Mouse (Mus musculus) stomach, postnatal 0 days (tissue): Measurements from ENCODE around the gene Dctd. TPM values are rescaled to one million over a fixed set of nuclear protein-coding genes. Genes with fewer than 3 reads are reported as not detected.
A peak's percentile ranks its signal among the peaks of the same experiment; 100 is the strongest.

Source experiments
- ATAC-seq: fragments of 200-750 bp; cut with Nextera tagmentation; 2 replicates; pipeline ENCODE4 v1.8.0; 2017; ENCODE audit not compliant: low FRiP score, low TSS enrichment
- DNase-seq: peaks from one replicate; pipeline ENCODE4 v3.0.0-alpha.2; 2016; ENCODE audit warnings: low spot score
- H3K27ac ChIP-seq: fragments of 300-500 bp; sonication (generic); replicated peaks from 2 replicates; pipeline ENCODE4 v1.5.1; 2014; ENCODE audit warnings: mild to moderate bottlenecking, control low read depth
- H3K27me3 ChIP-seq: fragments of 300-500 bp; sonication (generic); 2 replicates; pipeline ENCODE4 v1.6.1; 2014; ENCODE audit warnings: low read length; ENCODE audit not compliant: control insufficient read depth, insufficient read depth
- H3K36me3 ChIP-seq: fragments of 300-500 bp; sonication (generic); 2 replicates; pipeline ENCODE4 v1.6.1; 2014; ENCODE audit warnings: low read length, mixed read lengths; ENCODE audit not compliant: control insufficient read depth, insufficient read depth
- H3K4me1 ChIP-seq: fragments of 300-500 bp; sonication (generic); replicated peaks from 2 replicates; pipeline ENCODE4 v1.6.1; 2014; ENCODE audit warnings: antibody characterized with exemption; ENCODE audit not compliant: control insufficient read depth, insufficient read depth
- H3K4me2 ChIP-seq: fragments of 300-500 bp; sonication (generic); replicated peaks from 2 replicates; pipeline ENCODE4 v1.6.1; 2014; ENCODE audit warnings: low read depth, mild to moderate bottlenecking, control low read depth, moderate library complexity
- H3K4me3 ChIP-seq: fragments of 300-500 bp; sonication (generic); 2 replicates; pipeline ENCODE4 v1.5.1; 2014; ENCODE audit warnings: low read depth, low read length, control low read depth
- H3K9ac ChIP-seq: fragments of 300-500 bp; sonication (generic); 2 replicates; pipeline ENCODE4 v1.6.1; 2014; ENCODE audit warnings: mild to moderate bottlenecking, low read length, control low read depth, mixed read lengths
- H3K9me3 ChIP-seq: fragments of 300-500 bp; sonication (generic); 2 replicates; pipeline ENCODE4 v1.6.1; 2016; ENCODE audit warnings: low read length; ENCODE audit not compliant: control insufficient read depth
- CTCF ChIP-seq: IDR thresholded peaks from 2 replicates; pipeline ENCODE4 v1.5.1; 2016; ENCODE audit warnings: antibody characterized with exemption, low read depth, mild to moderate bottlenecking, moderate library complexity
- EP300 ChIP-seq: optimal IDR thresholded peaks from 2 replicates; pipeline ENCODE3; 2016; ENCODE audit warnings: antibody characterized with exemption
- WGBS: fragments of 180-500 bp; shearing (Covaris S2); extraction: QIAGEN DNeasy Blood & Tissue Kit; methylation state at CpG from one replicate; pipeline ENCODE4 v1.1.7; 2014; 5-methylcytosine and 5-hydroxymethylcytosine counted together
- polyA plus RNA-seq: library from polyadenylated mRNA; unstranded; fragments of >200 nt; fragmentation: Nextera tagmentation; extraction: Ambion mirVana; gene quantifications from 2 replicates; pipeline ENCODE4 v1.2.1, GENCODE M21; 2015

Gene Dctd
- polyA plus RNA-seq, 1 experiment from 2014 or later = 8.4 TPM

DNA sequence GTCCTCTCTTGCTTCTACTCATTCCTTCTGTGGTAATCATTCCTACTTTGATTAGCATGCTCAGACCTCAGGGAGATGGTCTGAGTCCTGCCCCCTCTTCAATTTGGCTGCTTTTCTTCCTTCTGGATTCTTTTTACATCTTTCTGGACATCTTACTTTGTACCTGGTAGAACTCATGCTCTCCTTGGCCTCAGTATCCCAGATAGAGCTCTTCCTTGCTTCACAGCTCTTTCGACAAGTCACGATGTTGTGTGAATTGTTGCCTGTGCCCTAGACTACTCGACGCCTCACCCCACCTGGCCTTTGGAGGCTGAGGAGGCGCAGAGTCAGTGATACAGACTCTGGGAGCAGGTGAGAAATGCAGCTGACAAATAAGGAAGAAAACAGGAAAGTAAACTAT, 3.5 kb upstream of the Dctd start:
- WGBS = 88% methylated on average over 5 of the region's 5 CpGs
- TF ChIP-seq CTCF (no peak), EP300 (no peak)
- Histone ChIP-seq H3K9ac (no peak overlapping the region), H3K27ac (no peak overlapping the region), H3K27me3 (no peaks in the 10 kb centered on the region), H3K4me1 (no peaks in the 10 kb centered on the region; the same call in 1 of the 2 replicates), H3K4me3 (no peak overlapping the region), H3K36me3 (no peaks in the 10 kb centered on the region), H3K4me2 (no peak overlapping the region), H3K9me3 (no peaks in the 10 kb centered on the region)
- no peak for DNase-seq
- ATAC-seq = no peak

DNA sequence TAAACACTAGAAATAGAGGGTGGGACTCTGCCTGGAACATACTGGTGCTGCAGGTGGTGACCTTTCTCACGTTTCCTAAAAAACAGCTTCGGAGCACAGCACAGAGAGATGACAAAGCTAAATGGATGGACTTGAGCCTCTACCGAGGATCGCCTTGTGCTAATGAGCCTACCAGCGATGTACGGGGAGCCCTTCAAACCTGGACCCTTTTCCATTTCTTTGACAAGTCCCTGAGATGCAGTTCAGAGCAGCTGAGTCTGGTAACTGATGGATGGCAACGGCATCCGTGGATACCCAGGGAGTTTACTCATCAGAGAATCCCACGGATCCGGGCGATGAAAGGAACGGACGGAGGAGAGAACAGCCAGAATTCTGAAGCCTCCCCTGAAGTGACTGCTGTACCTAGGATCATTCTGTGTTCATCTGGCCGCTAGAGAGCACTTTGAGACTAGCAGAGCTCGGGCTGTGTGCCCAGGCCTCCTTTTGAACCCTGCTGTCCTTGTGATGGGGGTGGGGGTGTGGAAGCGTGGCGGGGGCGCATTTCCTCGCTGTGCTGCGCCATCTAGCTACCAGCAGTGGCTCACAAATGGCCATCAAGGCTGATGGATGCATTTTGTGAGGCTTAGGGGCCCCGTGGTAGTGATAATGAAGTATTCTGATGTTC, 1.6 kb upstream of the Dctd start:
- DNase-seq = peak; percentile 54
- ATAC-seq = 0 out of 2 replicates have a peak, but pooled peaks have one; percentile 32
- Histone ChIP-seq H3K4me3 (peak overlapping the region; percentile 30; the same call in 1 of the 2 replicates), H3K27me3 (no peaks in the 10 kb centered on the region), H3K4me1 (no peaks in the 10 kb centered on the region; the same call in 1 of the 2 replicates), H3K27ac (no peak overlapping the region), H3K9ac (no peak overlapping the region; the same call in 1 of the 2 replicates), H3K36me3 (no peaks in the 10 kb centered on the region), H3K9me3 (no peaks in the 10 kb centered on the region), H3K4me2 (peak overlapping the region; percentile 58)
- peak; percentile 77 for TF ChIP-seq CTCF
- TF ChIP-seq EP300 = no peak
- WGBS = 7% methylated on average over 21 of the region's 21 CpGs

DNA sequence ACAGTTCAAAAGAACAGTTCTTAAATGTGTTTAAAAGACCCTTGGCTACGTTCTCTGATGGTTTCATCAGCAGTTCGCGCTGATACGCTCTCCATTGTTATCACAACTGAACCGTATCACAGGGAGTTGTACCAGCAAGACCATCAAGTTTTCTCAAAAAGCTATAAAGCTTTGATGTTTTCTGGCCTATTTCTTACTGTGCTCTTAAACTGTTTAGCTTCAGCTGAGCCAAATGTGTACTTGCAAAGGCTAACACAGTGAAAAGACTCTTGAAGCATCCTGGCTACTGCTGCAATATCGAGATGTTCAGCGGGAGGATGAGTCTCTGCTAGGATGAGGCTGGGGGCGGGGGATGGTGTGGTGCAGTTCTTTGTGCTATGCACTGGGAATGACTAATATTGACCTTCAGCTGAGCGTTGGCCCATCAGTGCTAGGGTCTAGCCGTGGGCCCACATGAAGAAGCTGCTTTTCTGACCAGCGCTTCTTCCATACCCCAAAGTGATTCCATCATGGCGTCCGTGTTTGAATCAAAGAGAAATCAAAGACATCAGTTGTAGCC, 732 bp upstream of the Dctd start:
- H3K4me3 ChIP-seq = no peak overlapping the region
- 73% methylated on average over 13 of the region's 13 CpGs for WGBS
- H3K9me3 ChIP-seq = no peaks in the 10 kb centered on the region
- peak overlapping the region; percentile 58 for H3K4me2 ChIP-seq
- no peaks in the 10 kb centered on the region; the same call in 1 of the 2 replicates for H3K4me1 ChIP-seq
- H3K27ac ChIP-seq = no peak overlapping the region
- DNase-seq (no peak), ATAC-seq (no peak)
- H3K9ac ChIP-seq = no peak overlapping the region
- no peaks in the 10 kb centered on the region for H3K36me3 ChIP-seq
- no peak for TF ChIP-seq CTCF
- TF ChIP-seq EP300 = no peak
- no peaks in the 10 kb centered on the region for H3K27me3 ChIP-seq

DNA sequence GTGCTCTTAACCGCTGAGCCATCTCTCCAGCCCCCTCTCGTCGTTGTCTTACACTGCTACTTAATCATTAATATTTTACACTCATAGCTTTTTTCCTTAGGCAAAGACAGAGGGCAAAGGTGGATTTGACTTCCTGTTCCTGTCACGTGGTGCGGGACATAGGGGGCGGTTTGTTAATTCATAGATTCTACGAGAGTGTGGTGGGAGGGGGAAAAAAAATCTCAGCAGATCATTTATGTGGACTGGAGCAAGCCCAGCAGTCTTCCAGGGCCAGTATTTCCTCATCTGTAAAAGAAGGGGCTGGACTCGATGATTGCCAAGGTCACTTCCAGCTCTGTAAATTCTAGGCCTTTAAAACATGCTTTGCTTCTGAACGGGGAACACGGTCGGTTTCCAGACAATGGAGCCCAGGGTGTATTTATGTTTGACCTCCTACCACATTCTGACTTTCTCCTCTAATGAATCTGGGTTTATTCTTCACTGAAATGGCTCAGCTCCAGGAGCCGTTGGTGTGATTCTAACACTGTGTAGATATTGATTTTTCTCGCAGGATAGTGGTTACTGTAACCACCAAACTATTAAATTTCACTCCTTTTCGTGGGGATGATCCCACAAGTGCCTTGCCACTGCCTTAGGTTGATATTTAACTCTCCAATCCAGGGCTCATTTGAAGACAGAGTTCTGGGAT, 1.4 kb downstream of the Dctd start:
- H3K36me3 ChIP-seq = no peaks in the 10 kb centered on the region
- TF ChIP-seq CTCF = no peak
- no peak for TF ChIP-seq EP300
- H3K27ac ChIP-seq = no peak overlapping the region
- H3K4me2 ChIP-seq = no peak overlapping the region
- no peaks in the 10 kb centered on the region; the same call in 1 of the 2 replicates for H3K4me1 ChIP-seq
- H3K9ac ChIP-seq = no peak overlapping the region
- no peaks in the 10 kb centered on the region for H3K9me3 ChIP-seq
- H3K27me3 ChIP-seq = no peaks in the 10 kb centered on the region
- DNase-seq (no peak), ATAC-seq (no peak)
- WGBS = 48% methylated on average over 14 of the region's 14 CpGs
- H3K4me3 ChIP-seq = no peak overlapping the region

DNA sequence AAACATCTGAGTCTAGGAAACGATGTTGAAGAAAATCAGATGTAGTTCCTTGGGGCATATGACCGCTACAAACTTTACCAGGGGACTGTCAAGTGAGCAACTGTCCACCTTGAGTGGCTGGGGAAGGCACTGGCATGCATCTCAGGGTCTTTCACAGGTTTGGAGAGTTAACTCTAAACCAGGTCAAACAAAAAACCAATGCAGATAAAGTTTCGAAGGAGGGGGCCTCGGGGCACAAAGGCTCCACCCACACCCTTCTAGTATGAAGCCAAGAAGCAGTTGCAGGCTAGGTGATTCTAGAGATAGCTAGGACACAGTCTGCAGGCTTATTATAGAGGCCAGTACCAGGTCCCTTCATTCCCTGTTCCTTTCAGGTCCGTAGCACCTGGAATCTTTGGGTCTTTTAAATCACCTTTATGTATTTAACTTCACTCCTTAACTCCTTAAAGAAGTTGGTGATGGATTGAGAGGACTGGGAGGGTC, 10.5 kb downstream of the Dctd start:
- peak overlapping the region; percentile 77 for H3K4me2 ChIP-seq
- DNase-seq (no peak), ATAC-seq (peak; percentile 32; the same call in 1 of the 2 replicates)
- H3K27ac ChIP-seq = no peak overlapping the region
- no peak for TF ChIP-seq CTCF
- TF ChIP-seq EP300 = no peak
- H3K27me3 ChIP-seq = no peaks in the 10 kb centered on the region
- no peaks in the 10 kb centered on the region for H3K36me3 ChIP-seq
- peak overlapping the region; percentile 67 for H3K4me3 ChIP-seq
- no peaks in the 10 kb centered on the region for H3K9me3 ChIP-seq
- H3K9ac ChIP-seq = peak overlapping the region; percentile 68; the same call in 1 of the 2 replicates
- WGBS = 13% methylated on average over 5 of the region's 5 CpGs
- H3K4me1 ChIP-seq = no peaks in the 10 kb centered on the region
